In genomic region chr4:148082257-148083044, GRCm38 (mm10) we compare ENCODE assay signal across 8 mouse cellular contexts. TPM values are rescaled to one million over a fixed set of nuclear protein-coding genes. Genes with fewer than 3 reads are reported as not detected.
DNase-seq lines count a peak whose midpoint lies in the region; ATAC-seq lines count a peak whose summit lies in the region.

No protein-coding gene starts in this region.

- peak; percentile 51; the same call in 1 of the 2 replicates for ATAC-seq in forebrain, embryonic 12.5 days (ENCODE audit: low FRiP score)
- peak; percentile 29; the same call in 1 of the 2 replicates for ATAC-seq in lung, embryonic 16.5 days (ENCODE audit: low read depth)
- peak; percentile 12; the same call in 1 of the 2 replicates for ATAC-seq in stomach, embryonic 16.5 days (ENCODE audit: insufficient read depth, low FRiP score)

- no peak overlapping the region for H3K27ac ChIP-seq in forebrain, embryonic 12.5 days
- no peak overlapping the region for H3K27ac ChIP-seq in lung, embryonic 16.5 days (ENCODE audit: low read length)
- H3K27ac ChIP-seq in stomach, embryonic 16.5 days (ENCODE audit: low read length), result no peak overlapping the region

- peak; percentile 95 for DNase-seq in heart, adult 11 months
- DNase-seq in heart, postnatal 25 days (ENCODE audit: low spot score), result no peak
- peak; percentile 75 for DNase-seq in CD4-positive, CD25-positive, alpha-beta regulatory T cell, adult 2 months (ENCODE audit: low read depth, low spot score)
- peak; percentile 52 for DNase-seq in c-Kit-negative CD71-positive TER-119-positive erythroid progenitor cells, embryonic 14.5 days (ENCODE audit: low read depth, low spot score)
- peak; percentile 75 for DNase-seq in kidney, adult 9 months

- H3K4me3 ChIP-seq in forebrain, embryonic 12.5 days (replicated peaks), result no peak overlapping the region
- H3K4me3 ChIP-seq in lung, embryonic 16.5 days (ENCODE audit: low read length), result no peak overlapping the region
- H3K4me3 ChIP-seq in stomach, embryonic 16.5 days (replicated peaks; ENCODE audit: low read length), result no peak overlapping the region

- H3K9me3 ChIP-seq in forebrain, embryonic 12.5 days, result no peaks in the 10 kb centered on the region
- no peaks in the 10 kb centered on the region for H3K9me3 ChIP-seq in lung, embryonic 16.5 days (ENCODE audit: control insufficient read depth, low read length)
- H3K9me3 ChIP-seq in stomach, embryonic 16.5 days (replicated peaks; ENCODE audit: control insufficient read depth, low read length), result no peaks in the 10 kb centered on the region

- peaks cover 39% of the 10 kb centered on the region for H3K4me1 ChIP-seq in forebrain, embryonic 12.5 days
- peaks cover 18% of the 10 kb centered on the region for H3K4me1 ChIP-seq in lung, embryonic 16.5 days (replicated peaks; ENCODE audit: control insufficient read depth, insufficient read depth, low read length)
- H3K4me1 ChIP-seq in stomach, embryonic 16.5 days (ENCODE audit: control insufficient read depth, insufficient read depth, low read length), result peaks cover 35% of the 10 kb centered on the region

- no peak overlapping the region for H3K9ac ChIP-seq in forebrain, embryonic 12.5 days
- H3K9ac ChIP-seq in lung, embryonic 16.5 days (ENCODE audit: low read length), result no peak overlapping the region
- H3K9ac ChIP-seq in stomach, embryonic 16.5 days (ENCODE audit: low read length), result no peak overlapping the region

- WGBS in forebrain, embryonic 12.5 days, result 54% methylated on average over 12 of the region's 12 CpGs
- 42% methylated on average over 12 of the region's 12 CpGs for WGBS in lung, embryonic 16.5 days
- WGBS in stomach, embryonic 16.5 days, result 49% methylated on average over 12 of the region's 12 CpGs

- intact Hi-C loops in heart, postnatal 25 days (cut with DNase I), result no loop called here

- no peak overlapping the region for H3K4me2 ChIP-seq in forebrain, embryonic 12.5 days
- no peak overlapping the region for H3K4me2 ChIP-seq in lung, embryonic 16.5 days (ENCODE audit: low read depth, low read length)
- no peak overlapping the region for H3K4me2 ChIP-seq in stomach, embryonic 16.5 days (ENCODE audit: low read depth, low read length)

- H3K36me3 ChIP-seq in forebrain, embryonic 12.5 days (replicated peaks), result 0 out of 2 replicates have a peak, but pooled peaks cover 16% of the 10 kb centered on the region
- H3K36me3 ChIP-seq in lung, embryonic 16.5 days (ENCODE audit: control insufficient read depth, insufficient read depth, low read length), result peaks cover 2% of the 10 kb centered on the region
- no peaks in the 10 kb centered on the region; the same call in 1 of the 2 replicates for H3K36me3 ChIP-seq in stomach, embryonic 16.5 days (ENCODE audit: control insufficient read depth, insufficient read depth, low read length)

- H3K27me3 ChIP-seq in forebrain, embryonic 12.5 days, result no peaks in the 10 kb centered on the region
- H3K27me3 ChIP-seq in lung, embryonic 16.5 days (ENCODE audit: control insufficient read depth, insufficient read depth, low read depth, low read length), result no peaks in the 10 kb centered on the region
- H3K27me3 ChIP-seq in stomach, embryonic 16.5 days (ENCODE audit: control insufficient read depth, insufficient read depth, low read length), result no peaks in the 10 kb centered on the region

RNA-seq across cellular contexts. Expression of gene Agtrap, which starts 5.4 kb away (rescaled TPM):
- 10 to 100 TPM; 43.0 to 43.5 TPM for total RNA-seq in heart, postnatal 25 days (2021)
- 8.4 and 9.2 TPM in 2 replicates for polyA plus RNA-seq in forebrain, embryonic 12.5 days (2016; fragmentation: Nextera tagmentation; extraction: Ambion mirVana)
- 16.3 and 17.8 TPM in 2 replicates for polyA plus RNA-seq in lung, embryonic 16.5 days (2015; fragmentation: Nextera tagmentation; extraction: Ambion mirVana)
- polyA plus RNA-seq in stomach, embryonic 16.5 days (2015; fragmentation: Nextera tagmentation; extraction: Ambion mirVana), result 16.5 and 16.9 TPM in 2 replicates

RNA-seq across cellular contexts. Expression of gene Mthfr, which starts 43.6 kb away (rescaled TPM):
- 10 to 100 TPM in 1 of 2 experiments, 1 to 10 TPM in 1; 9.7 to 11.3 TPM for total RNA-seq in heart, postnatal 25 days (2021)
- 28.7 and 32.2 TPM in 2 replicates for polyA plus RNA-seq in forebrain, embryonic 12.5 days (2016; fragmentation: Nextera tagmentation; extraction: Ambion mirVana)
- 21.3 and 26.2 TPM in 2 replicates for polyA plus RNA-seq in lung, embryonic 16.5 days (2015; fragmentation: Nextera tagmentation; extraction: Ambion mirVana)
- 26.0 and 26.7 TPM in 2 replicates for polyA plus RNA-seq in stomach, embryonic 16.5 days (2015; fragmentation: Nextera tagmentation; extraction: Ambion mirVana)

RNA-seq across cellular contexts. Expression of gene Clcn6, which starts 43.8 kb away (rescaled TPM):
- 1 to 10 TPM; 8.6 to 8.7 TPM for total RNA-seq in heart, postnatal 25 days (2021)
- polyA plus RNA-seq in forebrain, embryonic 12.5 days (2016; fragmentation: Nextera tagmentation; extraction: Ambion mirVana), result 22.4 and 27.7 TPM in 2 replicates
- polyA plus RNA-seq in lung, embryonic 16.5 days (2015; fragmentation: Nextera tagmentation; extraction: Ambion mirVana), result 4.5 and 4.8 TPM in 2 replicates
- polyA plus RNA-seq in stomach, embryonic 16.5 days (2015; fragmentation: Nextera tagmentation; extraction: Ambion mirVana), result 5.7 and 6.1 TPM in 2 replicates

RNA-seq across cellular contexts. Expression of gene Mad2l2, which starts 47.7 kb away (rescaled TPM):
- total RNA-seq in heart, postnatal 25 days (2021), result 10 to 100 TPM; 11.9 to 12.8 TPM
- 76.1 and 81.6 TPM in 2 replicates for polyA plus RNA-seq in forebrain, embryonic 12.5 days (2016; fragmentation: Nextera tagmentation; extraction: Ambion mirVana)
- polyA plus RNA-seq in lung, embryonic 16.5 days (2015; fragmentation: Nextera tagmentation; extraction: Ambion mirVana), result 47.6 and 50.2 TPM in 2 replicates
- 35.1 and 36.1 TPM in 2 replicates for polyA plus RNA-seq in stomach, embryonic 16.5 days (2015; fragmentation: Nextera tagmentation; extraction: Ambion mirVana)

RNA-seq across cellular contexts. Expression of gene Draxin, which starts 48.0 kb away (rescaled TPM):
- total RNA-seq in heart, postnatal 25 days (2021), result under 1 TPM; 0.05 to 0.11 TPM
- 6.4 and 8.0 TPM in 2 replicates for polyA plus RNA-seq in forebrain, embryonic 12.5 days (2016; fragmentation: Nextera tagmentation; extraction: Ambion mirVana)
- 0.08 and 0.10 TPM in 2 replicates for polyA plus RNA-seq in lung, embryonic 16.5 days (2015; fragmentation: Nextera tagmentation; extraction: Ambion mirVana)
- polyA plus RNA-seq in stomach, embryonic 16.5 days (2015; fragmentation: Nextera tagmentation; extraction: Ambion mirVana), result 0.04 and 0.06 TPM in 2 replicates
